Mouse (Mus musculus) frontal cortex, postnatal 36 days (tissue): ENCODE measurements around the gene Psmg1.

Experiments used
- DNase-seq, 2 experiments: peaks; one replicate each; pipeline ENCODE4 v3.0.0; 2022; ENCODE audit warnings: low spot score in 2 of 2

Psmg1 gene

DNA sequence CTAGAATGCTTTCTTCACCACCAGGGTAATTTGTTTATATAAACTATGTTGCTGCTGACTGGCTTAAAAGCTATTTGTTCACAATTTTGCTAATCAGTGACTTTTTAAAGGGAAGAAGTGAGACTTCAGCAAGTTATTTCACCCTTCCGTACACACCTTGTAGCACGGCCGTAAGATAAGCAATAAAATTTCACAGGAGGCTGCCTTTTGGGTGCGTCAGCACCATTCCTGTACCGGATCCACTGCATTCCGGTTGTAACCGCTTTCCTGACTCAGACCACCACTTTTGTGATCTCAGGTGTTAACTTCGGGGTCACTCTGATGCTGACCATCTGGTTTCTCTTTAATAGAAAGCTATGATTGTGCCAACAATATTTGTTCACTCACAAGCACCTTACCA lies 32.7 kb downstream of the Psmg1 start:
- no peak for DNase-seq

DNA sequence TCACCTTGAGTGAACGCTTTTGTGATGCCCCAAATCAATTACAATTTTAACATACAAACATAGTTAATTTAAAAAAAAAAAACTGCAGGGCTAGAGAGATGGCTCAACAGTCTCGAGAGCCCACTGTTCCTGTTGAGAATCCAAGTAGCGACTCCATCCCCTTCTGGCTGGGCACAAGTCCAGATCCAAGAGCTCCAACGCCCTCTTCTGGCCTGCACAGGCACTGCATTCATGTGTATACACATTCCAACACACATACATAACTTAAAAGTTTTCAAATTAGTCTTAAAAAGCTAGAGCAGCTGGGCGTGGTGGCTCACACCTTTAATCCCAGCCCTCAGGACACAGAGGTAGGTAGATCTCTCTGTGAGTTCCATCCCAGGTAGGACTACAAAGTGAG lies 34.1 kb downstream of the Psmg1 start:
- no peak for DNase-seq

DNA sequence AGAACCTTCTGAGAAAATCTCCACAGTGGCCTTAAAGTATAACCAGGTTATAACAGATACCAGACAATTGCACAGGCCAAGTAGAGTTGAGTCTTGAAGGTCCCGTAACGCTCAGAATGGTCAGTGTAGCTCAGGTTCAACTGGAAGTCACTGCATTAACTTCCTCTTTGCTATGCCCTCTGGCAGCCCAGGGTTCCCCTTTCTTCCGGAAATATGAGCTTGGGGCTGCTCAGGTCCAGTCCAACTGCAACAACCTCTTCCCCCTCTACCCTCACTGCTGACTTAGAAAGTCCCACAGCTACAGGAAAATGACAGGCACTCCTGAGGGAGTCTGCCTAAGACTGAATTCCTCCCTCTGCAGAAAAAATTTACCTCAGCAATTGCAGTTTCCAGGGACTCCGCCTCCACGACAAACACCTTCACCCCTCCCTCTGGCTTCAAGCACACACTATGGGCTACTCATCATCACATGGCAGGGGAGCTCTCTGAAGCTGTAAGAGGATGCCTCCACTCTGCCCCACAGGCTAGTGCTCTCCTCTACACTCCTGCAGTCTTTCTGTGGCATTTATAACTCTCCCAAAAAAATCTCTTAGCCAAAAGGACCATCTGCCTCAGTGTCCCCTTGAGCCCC lies 34.9 kb downstream of the Psmg1 start:
- no peak for DNase-seq

DNA sequence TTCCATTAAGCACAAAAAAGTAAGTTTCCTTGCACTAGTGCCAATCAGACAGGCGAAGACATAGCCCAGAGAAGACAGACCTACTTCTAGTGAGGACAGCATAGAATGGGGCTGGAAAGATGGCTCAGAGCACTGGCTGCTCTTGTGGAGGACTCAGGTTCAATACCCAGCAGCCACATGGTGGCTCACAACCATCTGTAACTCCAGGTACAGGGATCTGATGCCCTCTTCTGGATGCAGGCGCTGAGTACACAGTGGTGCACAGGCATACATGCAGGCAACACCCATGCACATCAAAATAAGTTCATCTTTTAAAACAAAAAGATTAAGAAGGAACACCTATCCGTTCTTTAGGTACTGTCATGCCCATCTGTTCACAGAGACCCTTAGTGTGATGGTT lies 36.4 kb downstream of the Psmg1 start:
- no peak for DNase-seq

DNA sequence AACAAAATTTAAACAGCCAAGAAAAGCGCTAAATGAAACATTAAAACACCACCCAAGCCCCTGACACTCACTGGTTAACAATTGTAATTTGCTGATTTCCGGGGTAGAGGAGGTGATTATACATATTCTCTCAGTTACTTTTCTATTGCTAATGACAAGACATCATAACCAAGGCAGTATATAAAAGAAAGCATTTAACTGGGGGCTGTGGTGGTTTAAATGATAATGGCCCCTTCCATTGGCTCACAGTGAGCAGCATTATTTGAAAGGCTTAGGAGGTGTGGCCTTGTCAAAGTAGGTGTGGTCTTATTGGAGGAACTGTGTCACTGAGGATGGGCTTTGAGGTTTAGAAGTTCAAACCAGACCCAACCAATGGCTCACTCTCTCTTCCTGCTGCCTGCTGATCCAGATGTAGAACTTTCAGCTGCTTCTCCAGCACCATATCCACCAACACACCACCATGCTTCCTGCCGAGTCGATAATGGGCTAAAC lies 37.6 kb downstream of the Psmg1 start:
- no peak for DNase-seq

DNA sequence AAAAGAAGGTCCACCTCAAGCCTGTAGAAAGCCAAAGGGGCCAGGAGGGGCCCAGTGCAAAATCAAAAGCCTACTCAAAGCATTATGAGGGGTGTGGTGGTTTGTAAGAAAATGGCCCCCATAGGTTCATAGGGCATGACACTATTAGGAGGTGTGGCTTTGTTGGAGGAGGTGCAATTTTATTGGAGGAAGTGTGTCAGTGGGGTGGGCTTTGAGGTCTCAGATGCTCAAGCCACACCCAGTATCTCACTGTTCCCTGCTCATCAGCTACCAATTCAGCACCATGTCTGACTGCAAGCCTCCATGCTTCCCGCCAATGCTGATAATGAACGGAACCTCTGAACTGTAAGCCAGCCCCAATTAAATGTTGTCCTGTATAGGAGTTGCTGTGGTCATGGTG lies 39.3 kb downstream of the Psmg1 start:
- no peak for DNase-seq

DNA sequence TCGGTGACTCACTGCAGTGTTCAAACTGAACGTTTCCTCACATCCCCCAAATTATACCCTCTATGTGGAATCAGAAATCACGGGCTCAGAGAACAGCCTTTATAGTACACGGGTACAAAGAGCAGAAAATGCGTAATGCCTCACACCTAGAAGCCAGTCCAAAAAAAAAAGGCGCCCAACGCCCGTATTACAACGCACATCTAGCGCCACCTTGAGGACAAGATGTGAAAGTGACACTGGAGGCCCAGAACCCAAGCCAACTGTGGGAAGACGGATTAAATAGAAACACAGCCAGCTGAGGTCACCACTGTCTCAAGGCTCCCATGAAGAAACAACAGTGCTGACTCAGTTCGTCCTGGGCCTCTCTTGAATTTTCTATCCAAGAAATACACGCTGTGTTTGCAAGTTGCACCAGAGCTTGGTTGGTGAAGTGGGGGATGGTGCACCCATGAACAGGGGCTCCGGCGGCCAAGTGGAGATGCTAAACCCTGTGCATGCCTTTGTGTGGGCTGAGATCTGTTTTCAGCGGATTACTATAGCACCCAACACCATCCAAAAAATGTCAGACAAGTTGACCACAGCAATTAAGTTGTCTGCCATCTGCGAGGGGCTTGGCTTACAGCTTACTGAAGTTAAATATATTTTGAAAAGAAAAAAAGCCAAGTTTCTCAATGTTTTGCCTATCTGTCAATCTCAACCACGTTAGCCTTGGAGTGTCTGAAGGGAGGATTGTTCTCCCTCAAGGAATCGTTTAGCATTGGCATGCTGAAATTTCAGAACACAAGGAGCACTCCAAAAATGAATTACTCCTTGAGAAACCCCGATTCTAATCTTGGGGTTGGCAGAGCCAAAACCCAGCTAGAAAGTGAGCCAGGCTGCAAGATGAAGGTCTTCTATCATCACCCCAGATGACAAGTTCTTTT lies 45.1 kb downstream of the Psmg1 start:
- DNase-seq, result peak; percentile 67 to 82

DNA sequence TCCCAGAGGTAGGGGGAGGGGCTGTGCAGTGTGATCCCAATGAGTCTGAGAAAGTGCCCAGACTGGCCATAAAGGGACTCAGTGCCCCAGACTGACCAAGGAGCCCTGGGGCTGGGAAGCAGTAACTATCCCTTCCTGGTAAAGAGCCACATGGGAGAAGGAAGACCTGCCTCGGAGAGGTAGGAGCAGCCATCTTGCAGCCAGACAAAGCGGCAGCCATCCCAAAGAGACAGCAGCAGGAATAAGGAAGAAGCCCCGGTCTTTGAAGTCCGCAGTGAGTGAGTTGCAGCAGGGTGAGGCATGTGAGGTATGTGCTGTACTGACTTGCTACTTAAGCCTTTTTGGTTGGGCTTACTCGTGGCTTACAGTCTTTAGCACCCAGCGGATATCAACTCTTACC lies 47.6 kb downstream of the Psmg1 start:
- DNase-seq, result no peak

DNA sequence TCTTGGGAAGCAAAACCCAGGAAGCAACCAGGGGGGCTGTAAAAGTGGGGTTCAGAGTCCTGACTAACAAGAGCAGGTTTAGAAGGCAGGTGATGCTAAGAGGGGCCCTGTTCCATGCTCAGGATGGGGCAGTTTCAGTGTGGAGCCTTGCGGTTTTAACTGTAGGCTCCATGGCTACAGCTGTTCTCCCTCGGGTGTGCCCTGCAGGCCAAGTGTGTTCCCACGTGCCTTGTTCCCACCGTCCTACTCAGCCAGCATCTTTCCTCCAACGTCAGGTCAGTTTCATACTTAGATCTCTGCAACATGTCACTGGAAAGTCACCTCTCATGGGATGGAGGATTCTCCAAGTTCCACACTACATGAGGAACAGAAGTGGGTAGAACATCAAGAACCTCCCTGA lies 49.2 kb downstream of the Psmg1 start:
- DNase-seq, result no peak

DNA sequence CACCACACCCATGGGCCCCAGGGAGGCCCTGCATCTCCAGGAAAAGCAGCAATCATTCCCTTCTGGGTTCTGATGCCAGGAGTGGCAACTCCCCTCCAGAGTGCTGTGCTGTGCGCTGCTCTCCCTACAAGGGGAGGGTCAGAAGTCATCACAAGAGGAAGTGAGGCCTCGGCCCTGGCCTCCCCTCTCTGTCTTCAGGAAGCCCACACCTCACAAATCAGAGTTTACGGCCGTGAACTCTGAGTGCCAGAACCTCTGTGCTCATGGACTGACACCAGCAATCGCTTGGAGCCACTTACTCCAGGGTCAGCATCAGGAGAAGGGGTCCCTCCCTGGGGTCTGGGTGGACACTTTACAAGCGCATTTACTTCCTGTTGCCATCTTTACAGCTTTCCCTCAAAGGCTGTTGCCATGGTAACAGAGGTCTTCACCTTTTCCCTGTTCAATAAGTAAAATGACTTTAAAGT lies 55.2 kb downstream of the Psmg1 start:
- no peak for DNase-seq

DNA sequence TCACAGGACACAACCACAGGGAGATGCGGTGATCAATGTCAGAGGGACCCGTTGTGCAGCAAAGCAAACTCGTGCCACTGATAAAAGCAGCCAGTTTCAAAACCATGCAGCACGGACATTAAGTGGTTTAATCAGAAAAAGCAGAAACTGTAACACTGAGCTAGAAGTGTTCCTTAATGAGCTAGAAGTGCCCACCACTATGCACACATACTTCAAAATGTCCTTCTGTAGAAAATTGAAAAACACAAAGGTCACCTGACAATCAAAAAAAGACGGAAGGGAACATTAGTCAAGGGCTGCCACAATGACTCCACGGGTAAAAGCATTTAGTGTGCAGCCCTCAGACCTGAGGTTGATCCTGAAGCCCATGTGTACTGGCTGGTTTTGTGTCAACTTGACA lies 57.9 kb downstream of the Psmg1 start:
- DNase-seq, result no peak

DNA sequence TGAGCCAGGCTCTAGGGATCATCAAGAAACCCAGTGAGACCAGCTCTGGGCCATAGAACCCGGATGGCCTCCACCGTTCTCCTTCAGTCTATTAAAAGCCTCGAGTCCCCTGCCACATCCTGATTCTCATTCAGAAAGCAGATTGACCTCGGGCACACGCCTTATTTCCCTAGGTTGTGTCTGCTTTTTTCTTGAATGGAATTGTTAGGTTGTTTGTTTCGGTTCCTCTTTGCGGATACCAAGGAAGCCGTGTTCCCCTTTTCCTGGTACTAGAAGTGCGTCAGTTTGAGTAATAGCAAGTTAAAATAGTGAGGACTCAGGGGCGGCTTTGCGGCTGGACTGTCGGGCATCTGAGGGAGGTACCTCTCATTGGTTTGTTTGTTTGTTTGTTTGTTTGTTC lies 59.3 kb downstream of the Psmg1 start:
- DNase-seq, result no peak
